Mouse (Mus musculus): ENCODE results near the gene Osbpl8. TPM values are rescaled to one million over a fixed set of nuclear protein-coding genes. Genes with fewer than 3 reads are reported as not detected.

Osbpl8 gene
- total and polyA plus RNA-seq, 3 experiments, result 12.9 to 26.4 (median 23.4) TPM

DNA sequence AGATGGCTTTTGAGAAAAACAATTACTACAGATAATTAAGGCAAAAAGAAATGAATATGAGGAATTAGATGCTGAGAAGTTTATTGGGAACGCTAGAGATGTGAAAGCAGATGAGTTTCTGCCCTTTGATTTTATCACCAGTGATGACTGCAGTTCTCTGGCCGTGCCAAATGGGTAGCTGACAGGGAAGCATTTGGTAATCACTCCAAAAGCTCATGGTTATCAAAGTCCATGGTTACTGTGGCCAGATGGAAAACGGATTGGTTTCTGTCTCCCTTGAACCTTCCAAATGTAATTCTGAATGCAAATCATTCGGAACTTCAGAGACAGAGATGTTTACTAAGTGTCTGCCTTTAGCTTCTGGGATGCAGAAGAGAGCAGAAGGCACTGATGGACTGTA lies 37.1 kb downstream of the Osbpl8 start:
- Histone ChIP-seq H3K4me2 (ENCODE audit: insufficient read depth, low read depth, poor library complexity, severe bottlenecking) (no peak overlapping the region), H3K9ac (ENCODE audit: insufficient read depth, low read depth) (no peak overlapping the region), H3K9me3 (replicated peaks; ENCODE audit: low read length) (no peaks in the 10 kb centered on the region), H3K4me3 (replicated peaks in 1 of 3; ENCODE audit: low read depth in 2 of 3, low read length in 2 of 3, poor library complexity in 1 of 3) (no peak overlapping the region), H3K27ac (ENCODE audit: insufficient read depth, low read depth) (no peak overlapping the region), H3K4me1 (ENCODE audit: control insufficient read depth in 1 of 2, insufficient read depth in 2 of 2) (no peaks in the 10 kb centered on the region), H3K79me2 (replicated peaks; ENCODE audit: control insufficient read depth, extremely low read depth, insufficient read depth, poor library complexity, severe bottlenecking) (peaks cover 16% of the 10 kb centered on the region), H3K27me3 (replicated peaks) (no peaks in the 10 kb centered on the region), H3K36me3 (replicated peaks in 1 of 2; ENCODE audit: control insufficient read depth in 1 of 2, insufficient read depth in 1 of 2, low read length in 1 of 2) (peaks cover 3 to 32% of the 10 kb centered on the region in 2 experiments)
- dilution Hi-C loops (cut with MboI; ENCODE audit: extremely low pct_ligation_motif_present, extremely low pct_unique_long_range_greater_than_20kb, low sequenced_read_pairs) (no loop called here), in situ Hi-C loops (cut with MboI; ENCODE audit: low pct_ligation_motif_present, low pct_unique_long_range_greater_than_20kb, low sequenced_read_pairs) (no loop called here)
- TF ChIP-seq ZNF384 (IDR thresholded peaks at IDR 0.05; ENCODE audit: low read depth, low read length) (no peak), ZC3H11A (IDR thresholded peaks at IDR 0.05; ENCODE audit: low read depth, low read length) (no peak), RCOR1 (conservative IDR thresholded peaks at IDR 0.05; ENCODE audit: low read depth, low read length) (no peak), ELF1 (IDR thresholded peaks at IDR 0.05; ENCODE audit: low read depth, low read length) (no peak), USF1 (IDR thresholded peaks at IDR 0.05; ENCODE audit: low read depth, low read length) (no peak), POLR2A (IDR thresholded peaks at IDR 0.05; ENCODE audit: low read depth, low read length) (no peak), BHLHE40 (IDR thresholded peaks at IDR 0.05; ENCODE audit: low read depth, low read length) (no peak)
- no peak for DNase-seq (ENCODE audit: extremely low read depth)

- peaks cover 0 to 4% of the 10 kb centered on the region in 2 experiments; a peak in 1 of 4 replicates for H3K4me1 ChIP-seq (ENCODE audit: control insufficient read depth in 1 of 2, insufficient read depth in 2 of 2)
- H3K4me2 ChIP-seq (ENCODE audit: insufficient read depth, low read depth, poor library complexity, severe bottlenecking), result no peak overlapping the region; the same call in 1 of the 2 replicates
- H3K4me3 ChIP-seq (replicated peaks in 1 of 3; ENCODE audit: low read depth in 2 of 3, low read length in 2 of 3, poor library complexity in 1 of 3), result no peak overlapping the region
- no peak overlapping the region for H3K9ac ChIP-seq (ENCODE audit: insufficient read depth, low read depth)
- peaks cover 0 to 35% of the 10 kb centered on the region in 2 experiments for H3K36me3 ChIP-seq (replicated peaks in 1 of 2; ENCODE audit: control insufficient read depth in 1 of 2, insufficient read depth in 1 of 2, low read length in 1 of 2)
- no peaks in the 10 kb centered on the region for H3K27me3 ChIP-seq (replicated peaks)
- no peaks in the 10 kb centered on the region for H3K9me3 ChIP-seq (replicated peaks; ENCODE audit: low read length)
- no peak overlapping the region for H3K27ac ChIP-seq (ENCODE audit: insufficient read depth, low read depth)
- peaks cover 13% of the 10 kb centered on the region for H3K79me2 ChIP-seq (replicated peaks; ENCODE audit: control insufficient read depth, extremely low read depth, insufficient read depth, poor library complexity, severe bottlenecking)
- dilution Hi-C loops (cut with MboI; ENCODE audit: extremely low pct_ligation_motif_present, extremely low pct_unique_long_range_greater_than_20kb, low sequenced_read_pairs), result no loop called here
- TF ChIP-seq MAZ (IDR thresholded peaks at IDR 0.05; ENCODE audit: low read depth, low read length), result no peak
- in situ Hi-C loops (cut with MboI; ENCODE audit: low pct_ligation_motif_present, low pct_unique_long_range_greater_than_20kb, low sequenced_read_pairs), result no loop called here
- DNase-seq (ENCODE audit: extremely low read depth), result no peak
Measured at GRCm38 (mm10) chr10:111204089-111204488, 39.5 kb downstream of the Osbpl8 start.

DNA sequence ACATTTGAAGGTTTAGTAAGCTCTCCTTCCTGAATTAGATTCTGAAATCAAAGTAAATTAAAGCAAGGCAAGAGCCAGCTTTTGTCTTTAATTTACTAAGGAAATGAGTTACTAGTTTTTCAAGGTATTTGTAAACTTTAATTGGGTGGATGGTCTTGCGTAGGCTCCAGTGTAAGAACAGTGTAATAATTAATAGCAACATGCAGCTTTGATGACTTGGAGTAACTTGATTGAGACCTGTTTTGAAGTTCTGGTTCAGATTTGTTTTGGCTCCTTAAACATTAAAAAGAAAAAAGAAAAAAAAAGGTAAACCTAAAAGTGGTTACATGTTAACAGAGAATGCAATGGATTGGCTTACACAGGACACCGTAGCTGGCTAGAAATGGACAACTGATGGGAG lies 40.9 kb downstream of the Osbpl8 start:
- H3K4me2 ChIP-seq (ENCODE audit: insufficient read depth, low read depth, poor library complexity, severe bottlenecking), result no peak overlapping the region
- H3K4me1 ChIP-seq (ENCODE audit: control insufficient read depth in 1 of 2, insufficient read depth in 2 of 2), result peaks cover 0 to 7% of the 10 kb centered on the region in 2 experiments; a peak in 2 of 4 replicates
- H3K9me3 ChIP-seq (replicated peaks; ENCODE audit: low read length), result no peaks in the 10 kb centered on the region
- no peaks in the 10 kb centered on the region for H3K27me3 ChIP-seq (replicated peaks)
- peaks cover 13% of the 10 kb centered on the region for H3K79me2 ChIP-seq (replicated peaks; ENCODE audit: control insufficient read depth, extremely low read depth, insufficient read depth, poor library complexity, severe bottlenecking)
- DNase-seq (ENCODE audit: extremely low read depth), result no peak
- in situ Hi-C loops (cut with MboI; ENCODE audit: low pct_ligation_motif_present, low pct_unique_long_range_greater_than_20kb, low sequenced_read_pairs), result no loop called here
- no peak overlapping the region for H3K27ac ChIP-seq (ENCODE audit: insufficient read depth, low read depth)
- no peak overlapping the region for H3K4me3 ChIP-seq (replicated peaks in 1 of 3; ENCODE audit: low read depth in 2 of 3, low read length in 2 of 3, poor library complexity in 1 of 3)
- TF ChIP-seq BHLHE40 (IDR thresholded peaks at IDR 0.05; ENCODE audit: low read depth, low read length) (no peak), ZNF384 (IDR thresholded peaks at IDR 0.05; ENCODE audit: low read depth, low read length) (no peak), JUN (IDR thresholded peaks at IDR 0.05; ENCODE audit: insufficient read depth, low read depth, low read length) (no peak), CHD1 (IDR thresholded peaks at IDR 0.05; ENCODE audit: low read depth, low read length) (no peak), IRF4 (IDR thresholded peaks at IDR 0.05; ENCODE audit: low read depth, low read length) (no peak), MEF2A (IDR thresholded peaks at IDR 0.05; ENCODE audit: borderline replicate concordance, low read depth, low read length) (no peak)
- no peak overlapping the region for H3K9ac ChIP-seq (ENCODE audit: insufficient read depth, low read depth)
- dilution Hi-C loops (cut with MboI; ENCODE audit: extremely low pct_ligation_motif_present, extremely low pct_unique_long_range_greater_than_20kb, low sequenced_read_pairs), result no loop called here
- H3K36me3 ChIP-seq (replicated peaks in 1 of 2; ENCODE audit: control insufficient read depth in 1 of 2, insufficient read depth in 1 of 2, low read length in 1 of 2), result peaks cover 0 to 34% of the 10 kb centered on the region in 2 experiments

All from CH12.LX (cell line).